Mouse (Mus musculus): ENCODE data around the gene Shpk.

The Shpk gene

GRCm38 (mm10) chr11:73199879-73200278 is 619 bp downstream of the Shpk start:
- DNase-seq (ENCODE audit: low spot score in 2 of 2), result no peak

- DNase-seq (ENCODE audit: low spot score in 2 of 2), result no peak
Measured at GRCm38 (mm10) chr11:73201021-73201420, 1.8 kb downstream of the Shpk start.

DNA sequence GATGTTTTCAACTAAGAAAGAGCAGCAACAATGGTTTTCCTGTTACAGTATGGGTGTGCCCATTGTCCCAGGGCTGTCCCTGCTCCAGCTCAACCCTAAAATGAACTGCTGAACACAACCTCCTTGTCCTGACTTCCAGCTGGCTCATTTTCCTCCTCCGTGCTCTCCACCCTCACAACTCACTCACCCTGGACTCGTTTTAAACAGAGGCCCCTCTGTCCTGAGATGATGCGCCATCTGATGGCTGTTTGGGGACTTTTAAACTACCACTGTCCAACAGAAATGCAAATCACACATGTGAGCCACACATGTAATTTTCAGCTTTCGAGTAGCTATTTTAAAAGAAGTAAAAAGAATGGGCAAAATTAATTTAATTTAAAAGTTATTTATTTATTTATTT is 2.3 kb downstream of the Shpk start:
- DNase-seq (ENCODE audit: low spot score in 2 of 2), result no peak

DNA sequence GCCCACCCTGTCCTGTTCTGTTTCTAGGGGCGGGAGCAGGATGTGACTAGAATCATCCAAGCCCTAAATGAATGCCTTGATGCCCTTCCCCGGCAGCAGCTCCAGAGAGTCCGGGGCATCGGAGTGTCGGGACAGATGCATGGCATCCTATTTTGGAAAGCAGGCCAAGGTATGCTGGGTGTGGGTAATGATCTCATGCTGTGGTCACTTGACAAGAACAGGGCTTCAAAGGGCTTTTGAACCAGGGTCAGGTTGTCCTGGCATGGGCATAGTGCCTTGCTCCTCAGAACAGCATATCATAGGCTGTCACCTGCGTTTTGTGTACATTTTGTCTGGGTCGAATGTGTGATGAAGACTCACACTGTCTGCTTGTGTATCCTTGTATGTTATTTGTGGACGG is 4.6 kb downstream of the Shpk start:
- DNase-seq (ENCODE audit: low spot score in 2 of 2), result no peak

DNA sequence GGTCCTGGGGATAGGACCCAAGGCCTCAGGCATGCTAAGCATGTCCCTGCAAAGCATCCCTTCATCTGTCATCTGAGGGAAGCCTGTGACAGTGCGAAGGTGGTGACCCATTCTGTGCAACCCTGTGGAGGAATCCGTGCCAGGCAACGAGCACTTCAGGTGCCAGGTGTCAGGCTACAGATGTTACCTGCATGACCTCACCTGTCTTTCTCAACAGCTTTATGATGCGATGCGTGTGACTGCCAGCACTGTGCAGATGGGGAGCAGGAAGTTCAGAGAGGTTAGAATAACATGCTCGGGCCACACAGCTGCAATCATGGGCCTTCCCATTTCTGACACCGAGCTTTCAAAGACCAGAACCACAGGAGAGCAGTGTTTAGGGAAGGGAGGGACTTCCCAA is 5.9 kb downstream of the Shpk start:
- no peak for DNase-seq (ENCODE audit: low spot score in 2 of 2)

DNA sequence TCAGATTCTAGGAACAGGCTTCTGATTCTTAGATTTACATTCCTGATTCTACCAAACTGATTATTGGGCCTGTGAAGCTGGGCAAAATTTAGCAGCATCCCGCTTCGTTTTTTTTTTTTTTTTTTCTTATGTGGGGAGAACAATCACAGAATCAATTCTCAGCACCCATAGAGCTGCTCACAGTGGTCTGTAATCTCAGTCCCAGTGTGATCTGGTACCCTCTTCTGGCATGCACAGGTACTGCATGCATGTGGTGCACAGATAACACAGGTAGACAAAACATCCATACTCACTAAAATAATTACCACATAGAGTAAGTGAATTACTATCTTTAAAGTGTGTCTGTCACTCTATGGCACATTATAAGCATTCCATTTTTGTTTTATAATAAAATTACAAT is 8.4 kb downstream of the Shpk start:
- DNase-seq (ENCODE audit: low spot score in 2 of 2), result no peak

DNA sequence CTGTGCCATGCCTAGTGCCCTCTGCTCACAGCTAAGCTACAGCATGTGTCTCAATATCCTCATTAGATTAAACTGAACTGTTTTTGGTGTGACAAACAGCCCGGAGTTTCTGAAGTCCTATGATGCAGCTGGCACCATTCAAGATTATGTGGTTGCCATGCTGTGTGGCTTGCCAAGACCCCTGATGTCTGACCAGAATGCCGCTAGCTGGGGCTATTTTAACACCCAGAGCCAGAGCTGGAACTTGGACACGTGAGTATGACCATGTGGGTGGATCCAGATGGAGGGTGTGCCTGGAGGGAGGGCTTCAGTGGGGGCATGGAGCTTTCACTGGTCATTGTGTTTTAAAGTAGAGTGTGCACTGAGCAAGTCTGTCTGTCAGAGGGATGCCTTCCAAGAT is 14.7 kb downstream of the Shpk start:
- DNase-seq (ENCODE audit: low spot score in 2 of 2), result no peak

DNA sequence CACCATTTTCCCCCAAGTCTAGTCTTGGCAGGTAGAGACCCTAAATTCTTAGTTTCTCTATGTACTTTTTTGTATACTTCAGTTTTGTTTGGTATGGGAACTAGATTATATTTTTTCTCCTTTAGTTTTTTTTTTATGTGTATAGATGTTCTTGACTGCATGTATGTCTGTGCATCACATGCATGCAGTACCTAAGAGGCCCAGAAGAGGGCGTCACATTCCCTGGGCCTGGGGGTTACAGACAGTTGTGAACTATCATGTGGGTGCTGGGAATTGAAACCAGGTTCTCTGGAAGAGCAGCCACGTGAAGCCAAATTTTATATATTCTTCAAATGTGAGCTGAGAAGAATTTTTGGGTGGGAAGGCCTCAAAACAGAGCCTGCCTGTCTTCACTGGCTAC is 20.4 kb downstream of the Shpk start:
- no peak for DNase-seq (ENCODE audit: low spot score in 2 of 2)

GRCm38 (mm10) chr11:73220651-73221050 is 21.4 kb downstream of the Shpk start:
- DNase-seq (ENCODE audit: low spot score in 2 of 2), result no peak

- DNase-seq (ENCODE audit: low spot score in 2 of 2), result no peak
Measured at GRCm38 (mm10) chr11:73222846-73223245, 23.6 kb downstream of the Shpk start.

- DNase-seq (ENCODE audit: low spot score in 2 of 2), result no peak
Measured at GRCm38 (mm10) chr11:73223966-73224365, 24.7 kb downstream of the Shpk start.

GRCm38 (mm10) chr11:73225856-73226255 is 26.6 kb downstream of the Shpk start:
- no peak for DNase-seq (ENCODE audit: low spot score in 2 of 2)

DNA sequence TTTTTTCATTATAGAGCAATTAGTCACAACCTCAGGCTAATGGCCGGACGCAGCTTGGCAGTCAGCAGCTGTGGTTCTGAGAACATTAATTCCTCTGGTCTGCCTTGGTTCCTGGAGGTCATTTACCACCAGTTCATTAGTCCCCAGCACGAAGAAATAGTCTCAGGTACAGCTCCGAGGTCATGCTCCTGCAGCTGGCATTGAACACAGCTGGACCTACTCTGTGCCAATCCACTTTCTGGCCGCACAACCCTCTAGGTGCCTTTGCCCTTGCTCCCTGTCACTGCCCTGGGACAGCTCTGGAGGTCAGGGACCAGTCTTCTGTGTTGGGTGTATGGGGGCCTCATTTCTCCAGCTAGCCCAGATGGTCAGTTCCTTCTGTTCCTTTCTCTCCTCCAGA is 29.6 kb downstream of the Shpk start:
- DNase-seq (ENCODE audit: low spot score in 2 of 2), result no peak

DNA sequence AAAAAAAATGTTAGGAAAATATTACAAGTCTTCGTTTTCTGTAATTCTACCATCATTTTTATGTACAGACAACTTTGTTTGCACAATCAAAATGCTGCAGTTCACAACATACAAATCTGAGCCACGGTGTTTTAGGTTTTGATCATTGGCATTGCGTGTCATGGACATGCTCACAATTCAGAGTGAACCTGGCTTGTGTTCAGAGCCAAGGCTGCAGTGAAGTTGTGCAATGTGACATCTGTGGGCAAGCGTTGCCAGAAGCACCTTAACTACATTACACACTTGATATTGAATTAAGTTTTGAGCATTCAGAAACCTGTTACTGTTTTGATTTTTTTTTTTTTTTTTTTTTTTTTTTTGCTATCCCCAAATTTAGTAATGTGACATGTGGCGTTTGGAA is 30.8 kb downstream of the Shpk start:
- DNase-seq (ENCODE audit: low spot score in 2 of 2), result no peak

DNA sequence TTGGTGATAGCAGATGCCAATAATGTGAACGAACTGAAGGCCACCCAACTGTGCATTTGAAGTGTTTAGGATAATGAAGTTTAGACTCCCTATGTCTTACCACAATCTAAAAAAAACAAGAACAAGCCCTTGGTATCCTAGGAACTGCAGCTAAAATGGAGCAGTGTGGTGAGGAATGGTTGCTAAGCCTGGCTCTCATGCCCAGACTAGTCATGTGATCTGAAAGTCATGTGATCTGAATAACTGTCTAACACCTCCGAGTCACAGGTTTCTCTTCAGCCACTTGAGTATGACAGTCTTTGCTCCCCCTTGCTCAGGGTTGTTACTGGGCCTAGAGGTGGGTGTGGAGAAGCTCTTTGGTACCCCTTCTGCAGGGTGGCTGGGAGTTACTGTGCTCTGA is 33.3 kb downstream of the Shpk start:
- DNase-seq (ENCODE audit: low spot score in 2 of 2), result peak in 1 of 2 experiments; percentile 47

- DNase-seq (ENCODE audit: low spot score in 2 of 2), result no peak
Measured at GRCm38 (mm10) chr11:73233992-73234391, 34.7 kb downstream of the Shpk start, which contains the start of gene Trpv1. Gene Trpv1, plus strand, starts transcription at chr11:73234292.

GRCm38 (mm10) chr11:73235990-73236701 is 36.9 kb downstream of the Shpk start:
- peak; percentile 32 to 39 for DNase-seq (ENCODE audit: low spot score in 2 of 2)

DNA sequence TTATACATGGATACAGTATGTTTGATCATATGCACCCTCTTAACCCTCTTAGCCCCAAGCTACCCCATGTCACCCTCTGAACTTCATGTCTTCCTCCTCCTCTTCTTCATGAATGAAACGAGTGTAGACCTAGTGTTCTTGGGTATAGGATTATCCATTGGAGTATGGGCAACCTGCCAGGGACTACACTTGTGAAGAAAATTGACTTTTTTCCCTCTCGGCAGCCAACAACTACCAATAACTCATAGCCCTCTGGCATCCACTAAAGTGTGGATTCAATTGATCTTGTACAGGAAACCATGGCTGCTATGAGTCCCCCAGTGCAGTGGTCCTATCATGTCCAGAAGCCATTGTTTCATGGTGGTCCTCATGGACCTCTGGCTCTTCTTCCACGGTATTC is 37.5 kb downstream of the Shpk start:
- DNase-seq (ENCODE audit: low spot score in 2 of 2), result no peak

- DNase-seq (ENCODE audit: low spot score in 2 of 2), result no peak
Measured at GRCm38 (mm10) chr11:73242199-73242598, 42.9 kb downstream of the Shpk start.

- DNase-seq (ENCODE audit: low spot score in 2 of 2), result no peak
Measured at GRCm38 (mm10) chr11:73242777-73243176, 43.5 kb downstream of the Shpk start.

- DNase-seq (ENCODE audit: low spot score in 2 of 2), result no peak
Measured at GRCm38 (mm10) chr11:73257362-73257945, 58.2 kb downstream of the Shpk start.

GRCm38 (mm10) chr11:73258664-73259063 is 59.4 kb downstream of the Shpk start:
- DNase-seq (ENCODE audit: low spot score in 2 of 2), result no peak

DNA sequence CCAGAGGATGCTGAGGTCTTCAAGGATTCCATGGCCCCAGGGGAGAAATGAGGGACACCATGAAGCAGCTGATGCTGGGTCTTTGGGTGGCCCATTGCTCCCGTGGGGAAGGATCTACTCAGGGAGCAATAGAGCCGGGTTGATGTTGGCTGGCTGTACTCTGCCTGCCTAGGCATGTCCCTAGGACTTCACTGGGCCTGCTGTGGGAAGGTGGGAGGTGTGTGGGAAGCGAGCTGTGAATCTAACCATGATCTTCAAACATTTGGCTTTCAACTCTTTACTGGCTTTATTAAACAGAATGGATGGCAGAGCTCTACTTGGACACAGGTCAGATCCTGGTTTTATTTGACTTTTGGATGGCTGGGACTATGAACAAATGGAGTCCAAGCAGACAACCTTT is 61.2 kb downstream of the Shpk start:
- no peak for DNase-seq (ENCODE audit: low spot score in 2 of 2)

DNA sequence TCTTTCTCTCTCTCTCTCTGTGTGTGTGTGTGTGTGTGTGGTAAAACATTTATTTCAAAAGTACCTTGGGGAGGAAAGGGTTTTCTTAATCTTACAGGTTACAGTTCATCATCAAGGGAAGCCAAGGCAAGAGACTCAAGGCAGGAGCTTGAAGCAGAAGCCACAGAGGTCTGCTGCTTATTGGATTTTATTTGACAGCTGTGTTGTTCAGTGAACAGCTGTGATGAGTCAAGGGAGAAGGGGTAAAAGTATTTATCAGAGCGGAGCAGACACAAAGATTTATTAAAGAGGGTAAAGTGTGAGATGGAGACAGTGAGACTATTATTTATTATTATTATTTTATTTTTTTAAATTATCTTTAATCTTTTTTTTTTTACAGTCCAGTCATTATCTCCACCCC is 62.1 kb downstream of the Shpk start:
- DNase-seq (ENCODE audit: low spot score in 2 of 2), result no peak

Data from right cerebral cortex, postnatal 10 days (tissue).